Mouse (Mus musculus) brain, embryonic 14.5 days (tissue): ENCODE data around the gene Zfp462. TPM values are rescaled to one million over a fixed set of nuclear protein-coding genes. Genes with fewer than 3 reads are reported as not detected.
A peak's percentile ranks its signal among the peaks of the same experiment; 100 is the strongest.

Experiments used
- DNase-seq: peaks from one replicate; pipeline ENCODE4 v3.0.0-alpha.2; 2011; ENCODE audit warnings: low read depth
- CTCF ChIP-seq: fragments of 200-500 bp; IDR thresholded peaks from 2 replicates; pipeline ENCODE4 v1.5.1; 2012; ENCODE audit warnings: inconsistent platforms, mild to moderate bottlenecking, moderate library complexity, borderline replicate concordance; ENCODE audit not compliant: insufficient read depth, insufficient read length; ENCODE audit errors: extremely low read depth
- POLR2A ChIP-seq: fragments of 200-500 bp; IDR thresholded peaks from 2 replicates; pipeline ENCODE4 v1.6.1; 2012; ENCODE audit warnings: mild to moderate bottlenecking, inconsistent platforms, borderline replicate concordance; ENCODE audit not compliant: poor library complexity, insufficient read depth, insufficient read length, severe bottlenecking; ENCODE audit errors: extremely low read depth
- polyA plus RNA-seq: library from polyadenylated mRNA; depleted of rRNA; stranded (reverse); fragments of >200 nt; gene quantifications from 2 replicates; pipeline ENCODE4 v1.2.3, GENCODE M21; 2012

Gene Zfp462
- polyA plus RNA-seq, 1 experiment, result 93.8 TPM

- no peak for DNase-seq
- TF ChIP-seq POLR2A, result no peak
- TF ChIP-seq CTCF, result no peak
Measured at GRCm38 (mm10) chr4:54937161-54937560, 7.7 kb upstream of the Zfp462 start.

- peak; percentile 92 for DNase-seq
- TF ChIP-seq CTCF (peak; percentile 28; the same call in 1 of the 2 replicates), POLR2A (peak; percentile 47; the same call in 1 of the 2 replicates)
Measured at GRCm38 (mm10) chr4:54945603-54946445, 976 bp downstream of the Zfp462 start.

- no peak for DNase-seq
- no peak for TF ChIP-seq CTCF
- no peak for TF ChIP-seq POLR2A
Measured at GRCm38 (mm10) chr4:54946662-54947055, 1.8 kb downstream of the Zfp462 start.

- no peak for TF ChIP-seq CTCF
- TF ChIP-seq POLR2A, result peak; percentile 39; the same call in 1 of the 2 replicates
- peak; percentile 89 for DNase-seq
Measured at GRCm38 (mm10) chr4:54947056-54947990, 2.5 kb downstream of the Zfp462 start.

- peak; percentile 88 for DNase-seq
- TF ChIP-seq CTCF (no peak), POLR2A (peak; percentile 56; the same call in 1 of the 2 replicates)
Measured at GRCm38 (mm10) chr4:54947991-54948615, 3.3 kb downstream of the Zfp462 start.

GRCm38 (mm10) chr4:54948616-54949560 is 4.0 kb downstream of the Zfp462 start:
- TF ChIP-seq POLR2A, result no peak
- TF ChIP-seq CTCF, result no peak
- peak; percentile 91 for DNase-seq

- peak; percentile 69 for DNase-seq
Measured at GRCm38 (mm10) chr4:54949561-54949940, 4.7 kb downstream of the Zfp462 start.

GRCm38 (mm10) chr4:54950136-54950535 is 5.3 kb downstream of the Zfp462 start:
- no peak for TF ChIP-seq POLR2A
- TF ChIP-seq CTCF, result no peak
- no peak for DNase-seq

More at GRCm38 (mm10) chr4:54949561-54949940, 4.7 kb downstream of the Zfp462 start:
- TF ChIP-seq CTCF, result no peak
- TF ChIP-seq POLR2A, result no peak

- no peak for TF ChIP-seq CTCF
- TF ChIP-seq POLR2A, result no peak
- DNase-seq, result peak; percentile 70
Measured at GRCm38 (mm10) chr4:54950866-54951265, 6.0 kb downstream of the Zfp462 start.

GRCm38 (mm10) chr4:54953657-54954395 is 9.0 kb downstream of the Zfp462 start:
- DNase-seq, result no peak
- TF ChIP-seq POLR2A, result no peak
- TF ChIP-seq CTCF, result no peak

GRCm38 (mm10) chr4:54954455-54954854 is 9.6 kb downstream of the Zfp462 start:
- TF ChIP-seq CTCF, result no peak
- TF ChIP-seq POLR2A, result no peak
- no peak for DNase-seq
